Mouse (Mus musculus) thymus, postnatal 0 days (tissue): ENCODE results near the gene Gm10112. TPM values are rescaled to one million over a fixed set of nuclear protein-coding genes. Genes with fewer than 3 reads are reported as not detected.

ENCODE experiments used
- DNase-seq: peaks from one replicate; pipeline ENCODE4 v3.0.0-alpha.2; 2015; ENCODE audit warnings: low spot score
- polyA plus RNA-seq: library from polyadenylated mRNA; unstranded; fragments of >200 nt; fragmentation: Nextera tagmentation; extraction: Ambion mirVana; gene quantifications from 2 replicates; pipeline ENCODE4 v1.2.1, GENCODE M21; 2015

Gene Gm10112
- not detected in 2 replicates for polyA plus RNA-seq

DNA sequence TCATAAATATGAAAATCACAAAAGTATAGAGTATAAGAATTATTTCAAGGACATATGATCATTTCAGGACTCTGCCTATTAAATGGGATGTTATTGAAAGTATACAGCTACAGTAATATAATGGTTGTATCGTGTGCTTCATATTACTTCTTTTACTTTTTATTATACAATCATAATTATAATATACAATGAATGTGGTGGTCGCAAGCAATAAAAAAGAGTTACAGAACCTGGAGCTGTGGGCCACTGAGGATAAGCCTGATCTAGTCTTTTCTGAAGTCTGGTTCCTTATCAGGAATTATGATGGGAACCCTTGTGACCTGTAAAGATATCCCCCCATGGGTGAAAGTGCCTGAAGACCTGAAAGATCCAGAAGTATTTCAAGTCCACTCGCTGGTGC is at the start of gene Gm10112:
Gene Gm10112, plus strand, starts transcription at position 301 of the 400 bp plus-strand sequence.
- DNase-seq: no peak

- no peak for DNase-seq
These were observed 21.4 kb downstream of the Gm10112 start for GRCm38 (mm10) chrX:111189574-111189973.

- peak; percentile 8 for DNase-seq
These were observed 28.2 kb downstream of the Gm10112 start for GRCm38 (mm10) chrX:111196376-111196775.

GRCm38 (mm10) chrX:111210225-111210624 is 42.1 kb downstream of the Gm10112 start:
- peak; percentile 34 for DNase-seq

Other genes with a start within 250 kb of the Gm10112 start
- gene Cylc1, start 57.9 kb upstream of the Gm10112 start, polyA plus RNA-seq: not detected in 2 replicates